8 mouse cellular contexts compared by ENCODE assay signal in genomic region chr13:46798156-46798555, GRCm38 (mm10).
DNase-seq lines count a peak whose midpoint lies in the region; ATAC-seq and TF ChIP-seq lines count a peak whose summit lies in the region.

No protein-coding gene starts in this region.

- peak; percentile 98 for TF ChIP-seq CTCF in hindbrain, postnatal 0 days (IDR thresholded peaks at IDR 0.05; ENCODE audit: low read depth)

- no peaks in the 10 kb centered on the region for H3K4me1 ChIP-seq in hindbrain, postnatal 0 days (ENCODE audit: insufficient read depth, low read length)

- H3K27ac ChIP-seq in hindbrain, postnatal 0 days, result no peak overlapping the region

- no peak for ATAC-seq in hindbrain, postnatal 0 days

- no peak overlapping the region for H3K4me3 ChIP-seq in hindbrain, postnatal 0 days (ENCODE audit: low read length)

- DNase-seq in gastrocnemius, adult 18-20 months (ENCODE audit: low spot score), result peak; percentile 58
- DNase-seq in gastrocnemius, adult 8-10 months (ENCODE audit: low spot score in 2 of 2), result no peak
- DNase-seq in urinary bladder, postnatal 14 days (ENCODE audit: low spot score), result peak; percentile 46
- DNase-seq in urinary bladder, postnatal 4 days (ENCODE audit: low spot score in 2 of 2), result no peak
- peak; percentile 39 for DNase-seq in cerebellum, adult 9-11 months
- DNase-seq in hindbrain, postnatal 0 days (ENCODE audit: low spot score), result peak; percentile 76
- peak; percentile 61 for DNase-seq in lung, postnatal 10 days
- DNase-seq in spleen, postnatal 4 days (ENCODE audit: low spot score in 2 of 2), result peak; percentile 40 to 73

- no peaks in the 10 kb centered on the region for H3K9me3 ChIP-seq in hindbrain, postnatal 0 days (ENCODE audit: low read length)

- no peak overlapping the region for H3K4me2 ChIP-seq in hindbrain, postnatal 0 days (ENCODE audit: low read depth, low read length)

- peaks cover 22% of the 10 kb centered on the region; the same call in 1 of the 2 replicates for H3K36me3 ChIP-seq in hindbrain, postnatal 0 days (ENCODE audit: insufficient read depth, low read length)

- no peak overlapping the region for H3K9ac ChIP-seq in hindbrain, postnatal 0 days (replicated peaks; ENCODE audit: low read length)

- WGBS in hindbrain, postnatal 0 days, result 41% methylated on average over 4 of the region's 4 CpGs

- H3K27me3 ChIP-seq in hindbrain, postnatal 0 days (ENCODE audit: insufficient read depth, low read length), result no peaks in the 10 kb centered on the region

Comparison
In these comparisons a context has a peak if more than half of its experiments do, and no peak if none do; other contexts are left out.
1. DNase-seq: peak in gastrocnemius, adult 18-20 months (single experiment), urinary bladder, postnatal 14 days (single experiment), cerebellum, adult 9-11 months (single experiment), hindbrain, postnatal 0 days (single experiment), lung, postnatal 10 days (single experiment) and spleen, postnatal 4 days (2 of 2); none in gastrocnemius, adult 8-10 months (0 of 2) and urinary bladder, postnatal 4 days (0 of 2).